In genomic region chr10:66933689-66934088, GRCm38 (mm10) we compare ENCODE assay signal across 22 mouse cellular contexts.
DNase-seq lines count a peak whose midpoint lies in the region; ATAC-seq and TF ChIP-seq lines count a peak whose summit lies in the region.
"Had no signal": no experiment of that assay in that cellular context is flagged by ENCODE, and none has a peak within 500 bp of the region (broad histone marks: within the 10 kb centered on the region; RNA-seq: fewer than 3 reads in every experiment).

No protein-coding gene starts in this region.

- WGBS in intestine, embryonic 15.5 days: 47% methylated on average over 7 of the region's 7 CpGs
- WGBS in intestine, embryonic 16.5 days: 57% methylated on average over 7 of the region's 7 CpGs
- 46% methylated on average over 7 of the region's 7 CpGs for WGBS in neural tube, embryonic 14.5 days
- 44% methylated on average over 7 of the region's 7 CpGs for WGBS in neural tube, embryonic 15.5 days

- no peak for TF ChIP-seq CTCF in bone marrow macrophage, adult 2 months (IDR thresholded peaks at IDR 0.05; ENCODE audit: low read depth, low read length)

- no peak overlapping the region for H3K4me2 ChIP-seq in intestine, embryonic 15.5 days (replicated peaks)
- no peak overlapping the region for H3K4me2 ChIP-seq in intestine, embryonic 16.5 days (ENCODE audit: low read depth, low read length)
- H3K4me2 ChIP-seq in neural tube, embryonic 14.5 days (ENCODE audit: low read depth, low read length): no peak overlapping the region
- H3K4me2 ChIP-seq in neural tube, embryonic 15.5 days: no peak overlapping the region
- H3K4me2 ChIP-seq: forebrain, embryonic 13.5 days; heart, embryonic 11.5 days; hindbrain, embryonic 13.5 days had no signal

- no peak overlapping the region for H3K27ac ChIP-seq in intestine, embryonic 15.5 days
- no peak overlapping the region for H3K27ac ChIP-seq in intestine, embryonic 16.5 days (ENCODE audit: low read length)
- H3K27ac ChIP-seq in neural tube, embryonic 14.5 days (ENCODE audit: low read depth, low read length): no peak overlapping the region
- no peak overlapping the region for H3K27ac ChIP-seq in neural tube, embryonic 15.5 days (replicated peaks)
- H3K27ac ChIP-seq in bone marrow macrophage, adult 2 months (ENCODE audit: insufficient read depth, low read depth, low read length): peak overlapping the region; percentile 76
- H3K27ac ChIP-seq: forebrain, embryonic 10.5 days; forebrain, embryonic 13.5 days; hindbrain, embryonic 10.5 days; hindbrain, embryonic 13.5 days had no signal

- H3K9ac ChIP-seq in intestine, embryonic 15.5 days: no peak overlapping the region
- H3K9ac ChIP-seq in intestine, embryonic 16.5 days (ENCODE audit: low read depth, low read length): no peak overlapping the region
- no peak overlapping the region for H3K9ac ChIP-seq in neural tube, embryonic 14.5 days (replicated peaks; ENCODE audit: low read depth, low read length)
- H3K9ac ChIP-seq in neural tube, embryonic 15.5 days (replicated peaks): no peak overlapping the region
- H3K9ac ChIP-seq: forebrain, embryonic 13.5 days; hindbrain, embryonic 13.5 days had no signal

- H3K36me3 ChIP-seq in intestine, embryonic 15.5 days: no peaks in the 10 kb centered on the region
- no peaks in the 10 kb centered on the region for H3K36me3 ChIP-seq in intestine, embryonic 16.5 days (ENCODE audit: control insufficient read depth, insufficient read depth, low read length)
- H3K36me3 ChIP-seq in neural tube, embryonic 14.5 days (ENCODE audit: control insufficient read depth, insufficient read depth, low read length): no peaks in the 10 kb centered on the region
- H3K36me3 ChIP-seq in neural tube, embryonic 15.5 days: no peaks in the 10 kb centered on the region
- H3K36me3 ChIP-seq: forebrain, embryonic 10.5 days; hindbrain, embryonic 10.5 days; hindbrain, embryonic 13.5 days had no signal

- ATAC-seq in intestine, embryonic 15.5 days: 0 out of 2 replicates have a peak, but pooled peaks have one; percentile 31
- ATAC-seq in intestine, embryonic 16.5 days: no peak
- peak; percentile 54; the same call in 1 of the 2 replicates for ATAC-seq in neural tube, embryonic 14.5 days (ENCODE audit: low read depth)
- no peak; the same call in 1 of the 2 replicates for ATAC-seq in neural tube, embryonic 15.5 days (ENCODE audit: low FRiP score)
- ATAC-seq: forebrain, embryonic 13.5 days; forebrain, embryonic 16.5 days; hindbrain, embryonic 16.5 days had no signal

- no peak for TF ChIP-seq POLR2A in bone marrow macrophage, adult 2 months (IDR thresholded peaks at IDR 0.05; ENCODE audit: borderline replicate concordance, low read depth, low read length)

- H3K4me1 ChIP-seq in intestine, embryonic 15.5 days (replicated peaks): no peaks in the 10 kb centered on the region
- H3K4me1 ChIP-seq in intestine, embryonic 16.5 days (ENCODE audit: control insufficient read depth, insufficient read depth, low read length): peaks cover 8% of the 10 kb centered on the region
- no peaks in the 10 kb centered on the region for H3K4me1 ChIP-seq in neural tube, embryonic 14.5 days (ENCODE audit: control insufficient read depth, insufficient read depth, low read length)
- no peaks in the 10 kb centered on the region for H3K4me1 ChIP-seq in neural tube, embryonic 15.5 days
- H3K4me1 ChIP-seq in bone marrow macrophage, adult 2 months (ENCODE audit: control insufficient read depth, insufficient read depth, low read length): peaks cover 63% of the 10 kb centered on the region
- H3K4me1 ChIP-seq: forebrain, embryonic 13.5 days; hindbrain, embryonic 10.5 days; hindbrain, embryonic 13.5 days had no signal

- no peaks in the 10 kb centered on the region for H3K9me3 ChIP-seq in intestine, embryonic 15.5 days
- H3K9me3 ChIP-seq in intestine, embryonic 16.5 days (ENCODE audit: control insufficient read depth, low read length): no peaks in the 10 kb centered on the region
- no peaks in the 10 kb centered on the region for H3K9me3 ChIP-seq in neural tube, embryonic 14.5 days (ENCODE audit: control insufficient read depth, low read length)
- H3K9me3 ChIP-seq in neural tube, embryonic 15.5 days (replicated peaks): no peaks in the 10 kb centered on the region
- H3K9me3 ChIP-seq: forebrain, embryonic 10.5 days; forebrain, embryonic 13.5 days; hindbrain, embryonic 10.5 days; hindbrain, embryonic 13.5 days had no signal

- DNase-seq in right cerebral cortex, adult 2 months (ENCODE audit: low spot score in 2 of 2): no peak
- DNase-seq: adrenal gland, adult 2 months; adrenal gland, postnatal 14 days; B cell, adult 2 months; cerebellum, adult 11-12 months; cerebellum, adult 8-10 months; cerebellum, postnatal 10 days; cerebellum, postnatal 36 days; gastrocnemius, postnatal 10 days; gastrocnemius, postnatal 36 days had no signal

- no peaks in the 10 kb centered on the region for H3K27me3 ChIP-seq in intestine, embryonic 15.5 days (replicated peaks)
- H3K27me3 ChIP-seq in intestine, embryonic 16.5 days (replicated peaks; ENCODE audit: control insufficient read depth, insufficient read depth, low read length): no peaks in the 10 kb centered on the region
- H3K27me3 ChIP-seq in neural tube, embryonic 14.5 days (ENCODE audit: control insufficient read depth, insufficient read depth, low read length): no peaks in the 10 kb centered on the region
- no peaks in the 10 kb centered on the region for H3K27me3 ChIP-seq in neural tube, embryonic 15.5 days (replicated peaks)
- H3K27me3 ChIP-seq: forebrain, embryonic 13.5 days; hindbrain, embryonic 13.5 days had no signal

- no peak overlapping the region for H3K4me3 ChIP-seq in intestine, embryonic 15.5 days (replicated peaks)
- H3K4me3 ChIP-seq in intestine, embryonic 16.5 days (ENCODE audit: low read length): no peak overlapping the region
- H3K4me3 ChIP-seq in neural tube, embryonic 14.5 days (ENCODE audit: low read depth, low read length): no peak overlapping the region
- H3K4me3 ChIP-seq in neural tube, embryonic 15.5 days (replicated peaks): no peak overlapping the region
- H3K4me3 ChIP-seq in bone marrow macrophage, adult 2 months (ENCODE audit: insufficient read depth, low read length): no peak overlapping the region
- H3K4me3 ChIP-seq: forebrain, embryonic 10.5 days; forebrain, embryonic 13.5 days; hindbrain, embryonic 10.5 days; hindbrain, embryonic 13.5 days had no signal

Comparison
In these comparisons a context has a peak if more than half of its experiments do, and no peak if none do; other contexts are left out.
1. ATAC-seq: peak in intestine, embryonic 15.5 days (single experiment) and neural tube, embryonic 14.5 days (single experiment); none in intestine, embryonic 16.5 days (single experiment) and neural tube, embryonic 15.5 days (single experiment).